Mouse (Mus musculus) embryonic fibroblast, embryonic 13.5 days (primary cell): ENCODE data around the gene Negr1.

Experiments
- CTCF ChIP-seq: IDR thresholded peaks from 2 replicates; pipeline ENCODE4 v1.5.1; 2011; ENCODE audit warnings: mild to moderate bottlenecking, control low read depth, low read length, moderate library complexity, borderline replicate concordance; ENCODE audit not compliant: insufficient read depth
- POLR2A ChIP-seq: IDR thresholded peaks from 2 replicates; pipeline ENCODE4 v1.6.1; 2011; ENCODE audit warnings: low read depth, mild to moderate bottlenecking, control low read depth, low read length, moderate library complexity

DNA sequence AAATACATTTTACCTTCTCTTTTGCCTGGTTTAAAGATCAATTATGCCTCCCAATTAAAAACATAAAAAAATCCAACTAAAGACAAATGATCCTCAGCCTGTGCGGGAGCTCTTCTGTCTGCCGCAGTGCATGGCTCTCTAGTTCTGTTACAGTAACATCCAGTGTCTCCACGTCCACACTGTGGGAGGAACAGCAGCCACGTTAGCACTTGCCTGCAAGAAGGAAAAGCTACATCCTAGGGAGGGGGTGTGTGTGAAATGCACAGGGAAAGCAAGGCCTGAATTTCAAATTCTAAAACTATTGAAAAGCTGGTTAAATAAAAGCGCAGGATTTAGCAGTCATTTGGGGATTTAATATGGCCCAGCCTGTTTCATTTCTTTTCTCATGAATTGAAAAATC is 479.0 kb downstream of the Negr1 start:
- TF ChIP-seq POLR2A = no peak
- TF ChIP-seq CTCF = no peak
